Mouse (Mus musculus): ENCODE measurements around the gene Dusp13. TPM values are rescaled to one million over a fixed set of nuclear protein-coding genes. Genes with fewer than 3 reads are reported as not detected.

Gene Dusp13
- polyA plus RNA-seq, 1 experiment from 2014 or later, result not detected

GRCm38 (mm10) chr14:21719646-21720383, 31.2 kb downstream of the Dusp13 start:
- no peak overlapping the region for H3K4me3 ChIP-seq (replicated peaks)
- ATAC-seq (ENCODE audit: low FRiP score), result no peak; the same call in 1 of the 2 replicates
- no peak overlapping the region for H3K4me2 ChIP-seq
- no peak overlapping the region for H3K9ac ChIP-seq
- H3K27me3 ChIP-seq, result no peaks in the 10 kb centered on the region
- H3K27ac ChIP-seq, result no peak overlapping the region
- WGBS, result 52% methylated on average over 17 of the region's 17 CpGs
- H3K9me3 ChIP-seq, result 0 out of 2 replicates have a peak, but pooled peaks cover 5% of the 10 kb centered on the region
- H3K4me1 ChIP-seq, result peaks cover 17% of the 10 kb centered on the region
- H3K36me3 ChIP-seq (replicated peaks), result no peaks in the 10 kb centered on the region

GRCm38 (mm10) chr14:21714486-21714885, 36.5 kb downstream of the Dusp13 start, which contains the start of gene Dupd1:
TSS of gene Dupd1 (minus strand) at chr14:21714576.
- no peak within 1 kb of the TSS for H3K4me2 ChIP-seq
- no peak within 1 kb of the TSS for H3K9ac ChIP-seq
- no peak within 1 kb of the TSS for H3K4me3 ChIP-seq (replicated peaks)
- H3K9me3 ChIP-seq, result no peaks in the 10 kb centered on the region
- no peak within 1 kb of the TSS for H3K27ac ChIP-seq
- 0 out of 2 replicates have a peak, but pooled peaks cover 4% of the 10 kb centered on the region for H3K27me3 ChIP-seq
- no peaks in the 10 kb centered on the region for H3K36me3 ChIP-seq (replicated peaks)
- H3K4me1 ChIP-seq, result peaks cover 2% of the 10 kb centered on the region; the same call in 1 of the 2 replicates
- 85% methylated on average over 5 of the region's 5 CpGs for WGBS
- ATAC-seq (ENCODE audit: low FRiP score), result no peak

- H3K27me3 ChIP-seq, result 0 out of 2 replicates have a peak, but pooled peaks cover 4% of the 10 kb centered on the region
- no peaks in the 10 kb centered on the region for H3K36me3 ChIP-seq (replicated peaks)
- no peak overlapping the region for H3K4me2 ChIP-seq
- 84% methylated on average over 2 of the region's 2 CpGs for WGBS
- H3K27ac ChIP-seq, result no peak overlapping the region
- H3K9ac ChIP-seq, result no peak overlapping the region
- no peak overlapping the region for H3K4me3 ChIP-seq (replicated peaks)
- no peak for ATAC-seq (ENCODE audit: low FRiP score)
- peaks cover 7% of the 10 kb centered on the region; the same call in 1 of the 2 replicates for H3K4me1 ChIP-seq
- H3K9me3 ChIP-seq, result no peaks in the 10 kb centered on the region
These were observed 39.8 kb downstream of the Dusp13 start for GRCm38 (mm10) chr14:21711231-21711630.

GRCm38 (mm10) chr14:21709545-21709944, 41.4 kb downstream of the Dusp13 start:
- H3K9me3 ChIP-seq, result no peaks in the 10 kb centered on the region
- WGBS, result 58% methylated on average over 2 of the region's 2 CpGs
- H3K4me1 ChIP-seq, result peaks cover 7% of the 10 kb centered on the region; the same call in 1 of the 2 replicates
- H3K4me2 ChIP-seq, result no peak overlapping the region
- H3K27ac ChIP-seq, result no peak overlapping the region
- ATAC-seq (ENCODE audit: low FRiP score), result no peak
- no peak overlapping the region for H3K9ac ChIP-seq
- H3K27me3 ChIP-seq, result 0 out of 2 replicates have a peak, but pooled peaks cover 2% of the 10 kb centered on the region
- H3K4me3 ChIP-seq (replicated peaks), result no peak overlapping the region
- no peaks in the 10 kb centered on the region for H3K36me3 ChIP-seq (replicated peaks)

- Histone ChIP-seq H3K27me3 (no peaks in the 10 kb centered on the region), H3K27ac (no peak overlapping the region), H3K36me3 (replicated peaks) (no peaks in the 10 kb centered on the region), H3K4me3 (replicated peaks) (no peak overlapping the region), H3K9ac (no peak overlapping the region), H3K4me2 (no peak overlapping the region), H3K9me3 (no peaks in the 10 kb centered on the region), H3K4me1 (peaks cover 7% of the 10 kb centered on the region; the same call in 1 of the 2 replicates)
- 61% methylated on average over 12 of the region's 12 CpGs for WGBS
- ATAC-seq (ENCODE audit: low FRiP score), result no peak
These were observed 44.0 kb downstream of the Dusp13 start for GRCm38 (mm10) chr14:21706759-21707571.

- Histone ChIP-seq H3K27me3 (no peaks in the 10 kb centered on the region), H3K4me1 (peaks cover 7% of the 10 kb centered on the region; the same call in 1 of the 2 replicates), H3K4me3 (replicated peaks) (no peak overlapping the region), H3K27ac (no peak overlapping the region), H3K9ac (no peak overlapping the region), H3K9me3 (no peaks in the 10 kb centered on the region), H3K36me3 (replicated peaks) (no peaks in the 10 kb centered on the region), H3K4me2 (no peak overlapping the region)
- WGBS, result 89% methylated on average over 2 of the region's 2 CpGs
- no peak for ATAC-seq (ENCODE audit: low FRiP score)
These were observed 45.5 kb downstream of the Dusp13 start for GRCm38 (mm10) chr14:21705462-21705861.

GRCm38 (mm10) chr14:21703255-21703654, 47.7 kb downstream of the Dusp13 start:
- Histone ChIP-seq H3K4me2 (no peak overlapping the region), H3K4me3 (replicated peaks) (no peak overlapping the region), H3K27me3 (no peaks in the 10 kb centered on the region), H3K9me3 (no peaks in the 10 kb centered on the region), H3K9ac (no peak overlapping the region), H3K36me3 (replicated peaks) (no peaks in the 10 kb centered on the region), H3K4me1 (peaks cover 7% of the 10 kb centered on the region; the same call in 1 of the 2 replicates), H3K27ac (no peak overlapping the region)
- 89% methylated on average over 5 of the region's 5 CpGs for WGBS
- ATAC-seq (ENCODE audit: low FRiP score), result no peak

- no peak overlapping the region for H3K9ac ChIP-seq
- no peak overlapping the region for H3K4me3 ChIP-seq (replicated peaks)
- no peak overlapping the region for H3K27ac ChIP-seq
- no peak for ATAC-seq (ENCODE audit: low FRiP score)
- H3K4me2 ChIP-seq, result no peak overlapping the region
- H3K36me3 ChIP-seq (replicated peaks), result no peaks in the 10 kb centered on the region
- H3K9me3 ChIP-seq, result no peaks in the 10 kb centered on the region
- H3K4me1 ChIP-seq, result peaks cover 7% of the 10 kb centered on the region; the same call in 1 of the 2 replicates
- 94% methylated on average over 8 of the region's 8 CpGs for whole genome bisulfite sequencing
- H3K27me3 ChIP-seq, result no peaks in the 10 kb centered on the region
These were observed 48.3 kb downstream of the Dusp13 start for GRCm38 (mm10) chr14:21702691-21703090.

- Histone ChIP-seq H3K4me2 (no peak overlapping the region), H3K36me3 (replicated peaks) (no peaks in the 10 kb centered on the region), H3K4me3 (replicated peaks) (no peak overlapping the region), H3K9ac (no peak overlapping the region), H3K9me3 (peaks cover 4% of the 10 kb centered on the region), H3K27ac (no peak overlapping the region), H3K4me1 (peaks cover 3% of the 10 kb centered on the region; the same call in 1 of the 2 replicates), H3K27me3 (no peaks in the 10 kb centered on the region)
- no peak for ATAC-seq (ENCODE audit: low FRiP score)
- 75% methylated on average over 7 of the region's 7 CpGs for WGBS
These were observed 54.7 kb downstream of the Dusp13 start for GRCm38 (mm10) chr14:21696186-21696830.

- Histone ChIP-seq H3K27ac (no peak overlapping the region), H3K9ac (no peak overlapping the region), H3K4me2 (no peak overlapping the region), H3K9me3 (peaks cover 4% of the 10 kb centered on the region), H3K4me3 (replicated peaks) (no peak overlapping the region), H3K4me1 (peaks cover 3% of the 10 kb centered on the region; the same call in 1 of the 2 replicates), H3K27me3 (no peaks in the 10 kb centered on the region), H3K36me3 (replicated peaks) (no peaks in the 10 kb centered on the region)
- 83% methylated on average over 6 of the region's 6 CpGs for WGBS
- ATAC-seq (ENCODE audit: low FRiP score), result no peak
These were observed 56.0 kb downstream of the Dusp13 start for GRCm38 (mm10) chr14:21695020-21695419.

- no peak for ATAC-seq (ENCODE audit: low FRiP score)
These were observed 59.9 kb downstream of the Dusp13 start for GRCm38 (mm10) chr14:21691070-21691469.

More at GRCm38 (mm10) chr14:21691070-21691469, 59.9 kb downstream of the Dusp13 start:
- H3K4me1 ChIP-seq, result peaks cover 10% of the 10 kb centered on the region
- H3K9me3 ChIP-seq, result peaks cover 4% of the 10 kb centered on the region
- no peak overlapping the region for H3K4me3 ChIP-seq (replicated peaks)
- no peak overlapping the region for H3K9ac ChIP-seq
- H3K36me3 ChIP-seq (replicated peaks), result no peaks in the 10 kb centered on the region
- H3K4me2 ChIP-seq, result no peak overlapping the region
- H3K27me3 ChIP-seq, result peaks cover 22% of the 10 kb centered on the region
- WGBS, result 95% methylated on average over 3 of the region's 3 CpGs
- H3K27ac ChIP-seq, result no peak overlapping the region
